Mouse (Mus musculus) adipocyte (in vitro differentiated cells): ENCODE measurements at regions not wholly inside any gene's neighbourhood (a gene's known extent, or its start where the extent isn't known, plus 50 kb on each side); places are given as distances from the start of the nearest gene placed in this dataset.

Experiments
- DNase-seq: peaks from one replicate; pipeline ENCODE4 v3.0.0-alpha.2; 2016; ENCODE audit warnings: low spot score

- DNase-seq = no peak
These were observed 160.6 kb upstream of the Paip1 start for GRCm38 (mm10) chr13:119267608-119268300.

DNA sequence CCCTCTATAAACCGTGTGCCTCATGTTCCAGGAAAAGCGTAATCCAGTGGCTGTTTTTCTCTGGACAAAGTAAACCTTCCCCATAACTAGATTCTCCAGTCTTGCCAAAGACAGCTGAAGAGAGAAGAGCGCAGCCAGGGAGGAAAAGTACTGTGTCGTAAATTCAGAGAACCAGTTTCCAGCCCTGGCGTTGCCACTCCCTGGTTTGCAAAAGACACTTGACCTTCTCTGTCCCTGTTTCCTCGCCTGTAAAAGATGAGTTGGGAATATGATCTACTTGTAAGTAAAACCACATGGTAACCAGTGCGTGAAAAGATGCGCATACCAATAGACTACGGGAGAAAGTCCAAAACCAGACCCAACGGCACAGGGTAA lies 160.1 kb upstream of the Paip1 start:
- DNase-seq = no peak

DNA sequence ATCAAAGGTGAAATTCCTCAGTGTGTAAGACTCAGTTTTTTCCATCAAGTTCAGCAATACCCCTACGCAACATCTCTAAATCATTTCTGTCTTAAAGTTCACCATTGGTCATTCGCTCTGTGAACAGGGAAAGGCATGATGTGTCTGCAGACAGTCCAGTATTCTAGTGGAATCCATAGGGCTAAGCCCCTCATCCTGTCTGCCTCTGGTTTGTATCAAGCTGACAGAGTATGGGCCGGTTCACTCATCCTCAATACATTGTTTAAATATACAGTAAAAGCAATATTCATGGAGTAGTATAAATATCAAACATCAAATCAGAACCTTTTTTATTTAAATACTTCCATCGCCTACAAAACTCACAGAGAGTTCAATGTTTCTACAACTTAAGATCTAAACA lies 152.9 kb upstream of the Paip1 start:
- DNase-seq = no peak

- DNase-seq = no peak
These were observed 151.0 kb upstream of the Paip1 start for GRCm38 (mm10) chr13:119277308-119277948.

- no peak for DNase-seq
These were observed 149.0 kb upstream of the Paip1 start for GRCm38 (mm10) chr13:119279449-119279848.

- DNase-seq = peak; percentile 87
These were observed 147.8 kb upstream of the Paip1 start for GRCm38 (mm10) chr13:119280622-119281021.

DNA sequence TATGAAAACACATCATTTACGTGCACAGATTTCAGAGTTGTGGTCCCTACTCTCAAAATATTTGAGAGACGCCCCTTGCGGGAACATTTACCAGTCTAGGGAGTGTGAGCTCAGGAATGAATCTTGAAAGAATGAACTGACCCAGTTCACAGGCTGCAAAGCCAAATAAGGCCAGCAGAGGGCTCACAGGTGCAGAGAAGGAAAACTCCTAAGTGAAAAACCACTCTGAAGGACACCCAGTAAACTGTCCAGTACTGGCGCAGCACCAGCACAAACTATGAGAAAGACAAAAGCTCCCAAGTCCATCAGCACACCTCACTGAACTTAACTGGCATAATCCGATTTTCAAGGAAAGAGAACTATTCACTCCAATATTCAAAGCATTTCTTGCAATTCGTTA lies 145.0 kb upstream of the Paip1 start:
- DNase-seq = peak; percentile 73

DNA sequence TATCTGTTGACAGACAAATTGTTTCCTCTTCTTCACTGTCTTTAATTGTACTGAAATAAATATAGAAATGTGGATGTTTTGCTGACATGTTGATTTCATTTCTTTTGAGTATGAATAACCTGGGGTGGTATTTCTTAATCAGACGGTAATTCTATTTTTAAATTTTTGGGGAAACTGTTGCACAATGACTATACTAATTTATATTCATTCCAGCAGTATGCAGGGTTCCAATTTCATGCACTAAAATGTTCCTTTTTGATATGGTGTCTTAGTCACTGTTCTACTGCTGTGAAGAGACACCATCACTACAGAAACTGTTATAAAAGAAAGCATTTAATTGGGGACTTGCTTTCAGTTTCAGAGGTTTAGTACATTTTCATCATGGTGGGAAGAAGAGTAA lies 119.2 kb upstream of the Paip1 start:
- no peak for DNase-seq

- DNase-seq = no peak
These were observed 118.4 kb upstream of the Paip1 start for GRCm38 (mm10) chr13:119310013-119310412.

DNA sequence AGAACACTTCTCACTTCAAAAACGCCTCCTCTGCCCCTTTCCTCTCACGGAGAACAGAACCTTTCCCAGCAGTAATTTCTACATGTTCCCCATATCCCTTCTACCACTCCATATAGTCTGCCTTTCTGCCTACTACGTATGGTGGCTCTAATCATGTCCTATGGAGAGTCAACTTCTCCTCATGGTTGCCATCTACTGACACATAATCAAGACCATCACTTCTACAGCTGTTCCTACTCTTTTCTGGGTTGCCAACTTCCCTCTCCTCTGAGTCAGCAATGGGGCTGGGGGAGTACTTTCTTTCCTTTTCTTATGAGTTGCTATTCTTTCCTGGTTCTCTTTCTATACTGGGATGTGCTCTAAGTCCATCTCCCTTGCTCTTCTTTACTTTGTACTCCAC lies 114.0 kb upstream of the Paip1 start:
- no peak for DNase-seq

DNA sequence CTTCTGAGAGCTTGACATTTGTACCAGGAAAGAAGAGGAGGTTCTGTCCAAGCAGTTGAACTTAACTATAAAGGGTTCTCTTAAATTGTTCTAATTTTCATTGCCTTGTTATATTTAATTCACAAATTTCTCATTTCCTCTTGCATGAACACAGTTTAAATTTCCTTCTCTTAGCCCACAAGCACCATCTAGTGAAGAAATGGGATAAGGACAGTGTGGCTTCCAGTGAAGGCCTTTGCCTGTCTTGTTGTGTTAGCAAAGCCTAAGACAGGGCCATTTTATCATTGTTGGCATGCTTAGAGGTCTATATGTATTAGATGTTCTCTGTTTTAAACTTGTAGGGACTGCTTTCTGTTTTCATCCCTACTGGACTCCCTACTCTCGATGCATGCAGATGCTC lies 110.0 kb upstream of the Paip1 start:
- DNase-seq = peak; percentile 55

GRCm38 (mm10) chr13:119325510-119325909 lies 102.9 kb upstream of the Paip1 start:
- DNase-seq = no peak

- DNase-seq = no peak
These were observed 101.3 kb upstream of the Paip1 start for GRCm38 (mm10) chr13:119326877-119327625.

- DNase-seq = no peak
These were observed 99.7 kb upstream of the Paip1 start for GRCm38 (mm10) chr13:119328731-119329130.

DNA sequence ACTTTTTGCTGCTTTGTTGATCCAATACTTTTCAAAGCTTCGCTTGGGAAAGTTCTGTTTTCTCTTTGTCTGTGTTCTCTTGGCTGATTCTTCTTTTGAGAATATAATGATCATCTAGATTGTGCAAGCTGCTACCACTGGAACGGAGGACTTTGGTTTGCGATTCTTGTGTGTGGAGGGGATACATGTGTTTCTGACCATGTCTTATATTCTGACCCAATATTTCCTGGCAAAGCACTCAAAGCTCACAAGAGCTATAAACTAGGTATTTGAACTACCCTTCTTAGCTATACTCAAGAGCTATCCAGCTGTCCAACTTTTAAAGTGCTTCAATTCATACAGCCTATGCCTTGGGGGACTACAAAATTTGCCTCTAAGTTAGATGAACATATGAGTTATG lies 96.6 kb upstream of the Paip1 start:
- no peak for DNase-seq

DNA sequence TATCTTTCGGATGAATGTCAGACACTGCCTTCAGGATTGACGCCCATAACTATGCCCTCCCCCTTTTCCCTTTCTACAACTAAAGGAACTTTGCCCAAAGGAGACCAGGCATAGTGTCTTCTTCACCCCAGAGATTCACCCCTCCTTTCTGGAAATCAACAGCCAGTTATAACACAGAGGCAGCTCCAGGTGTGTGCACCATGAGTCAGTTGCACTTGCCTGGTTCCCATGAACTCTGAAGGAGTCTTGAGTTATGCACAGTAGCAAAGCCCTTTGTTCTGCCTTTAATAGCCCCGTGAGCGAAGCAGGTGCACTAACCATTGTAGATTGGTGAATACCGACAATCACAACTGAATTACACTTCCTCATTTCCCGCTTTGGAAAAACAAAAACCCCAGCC lies 94.5 kb upstream of the Paip1 start:
- DNase-seq = no peak

DNA sequence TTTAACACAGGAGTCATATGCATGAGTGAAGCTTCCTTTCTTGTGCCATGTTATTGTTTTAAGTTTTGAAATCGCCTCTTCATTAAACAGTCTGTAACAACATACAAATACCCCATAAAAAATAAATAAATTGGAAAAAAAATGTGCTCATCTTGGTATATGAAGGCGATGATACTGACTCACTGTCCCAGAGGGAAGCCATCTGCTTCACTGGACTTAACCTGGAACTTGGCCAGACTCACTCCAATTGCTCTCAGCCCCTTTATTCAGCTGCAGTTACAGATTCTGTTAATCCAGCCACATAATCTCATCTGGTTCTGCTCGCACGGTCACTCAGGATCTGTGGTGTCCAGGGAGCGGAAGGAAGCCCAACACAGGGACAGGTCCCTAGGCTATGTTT lies 90.5 kb upstream of the Paip1 start:
- no peak for DNase-seq

GRCm38 (mm10) chr13:119339016-119339415 lies 89.4 kb upstream of the Paip1 start:
- DNase-seq = no peak

GRCm38 (mm10) chr13:119339762-119340161 lies 88.6 kb upstream of the Paip1 start:
- DNase-seq = no peak

DNA sequence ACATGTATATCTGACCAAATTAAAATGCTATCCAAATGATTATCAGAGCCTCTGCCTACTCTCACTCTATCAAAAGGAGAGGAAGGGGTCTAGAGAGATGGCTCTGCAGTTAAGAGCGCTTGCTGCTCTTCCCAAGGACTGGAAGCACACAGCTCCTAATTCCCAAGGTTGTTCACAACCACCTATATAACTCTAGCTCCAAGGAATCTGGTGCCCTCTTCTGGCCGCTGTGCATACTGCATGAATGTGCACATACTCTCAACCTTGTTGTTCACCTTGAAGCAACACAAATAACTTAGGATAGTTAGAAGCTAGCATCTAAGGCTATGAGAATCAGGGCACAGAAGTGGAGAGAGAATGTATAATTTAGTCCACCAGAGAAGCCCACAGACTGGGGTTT lies 86.6 kb upstream of the Paip1 start:
- DNase-seq = peak; percentile 20

DNA sequence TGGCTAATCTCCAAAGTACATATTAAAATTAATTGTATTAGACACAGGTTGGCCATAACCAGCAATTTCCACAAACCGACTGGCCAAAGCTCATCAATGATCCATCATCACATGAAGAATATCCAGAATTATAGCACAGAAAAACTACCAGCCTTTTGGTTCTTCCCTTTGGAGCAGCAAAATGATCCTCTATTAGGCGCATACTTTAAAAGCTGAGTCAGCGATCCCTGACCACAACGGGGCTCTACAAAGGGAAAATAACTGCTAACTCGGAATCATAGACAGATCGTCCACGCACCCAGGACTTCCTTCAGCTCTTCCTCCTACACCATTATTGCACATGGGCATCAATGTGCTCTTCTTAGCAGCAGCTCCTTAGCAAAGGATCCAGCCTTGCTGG lies 85.6 kb upstream of the Paip1 start:
- no peak for DNase-seq

DNA sequence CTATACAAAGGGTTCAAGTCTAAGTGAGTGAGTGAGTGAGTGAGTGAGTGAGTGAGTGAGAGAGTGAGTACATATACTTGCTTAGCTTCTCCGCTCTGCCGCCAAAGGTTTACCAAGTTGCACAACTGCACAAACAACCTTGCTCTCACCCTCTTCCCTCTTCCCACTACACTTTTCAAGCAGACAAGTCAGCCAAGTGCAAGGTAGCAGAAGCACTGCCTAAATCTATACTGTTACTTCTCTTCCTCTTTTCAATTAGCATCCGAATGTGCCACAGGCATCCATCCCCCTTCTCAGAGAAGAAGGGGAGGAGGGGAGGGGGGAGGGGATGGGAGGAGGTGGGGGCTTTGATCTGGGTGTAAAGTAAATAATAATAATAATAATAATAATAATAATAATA lies 80.4 kb upstream of the Paip1 start:
- no peak for DNase-seq

GRCm38 (mm10) chr13:119351346-119351745 lies 77.1 kb upstream of the Paip1 start:
- no peak for DNase-seq
